Mouse (Mus musculus) brain, embryonic 14.5 days (tissue): Measurements from ENCODE around the gene Canx.

Source experiments
- CTCF ChIP-seq: fragments of 200-500 bp; IDR thresholded peaks from 2 replicates; pipeline ENCODE4 v1.5.1; 2012; ENCODE audit warnings: inconsistent platforms, mild to moderate bottlenecking, moderate library complexity, borderline replicate concordance; ENCODE audit not compliant: insufficient read depth, insufficient read length; ENCODE audit errors: extremely low read depth
- POLR2A ChIP-seq: fragments of 200-500 bp; IDR thresholded peaks from 2 replicates; pipeline ENCODE4 v1.6.1; 2012; ENCODE audit warnings: mild to moderate bottlenecking, inconsistent platforms, borderline replicate concordance; ENCODE audit not compliant: poor library complexity, insufficient read depth, insufficient read length, severe bottlenecking; ENCODE audit errors: extremely low read depth

GRCm38 (mm10) chr11:50263198-50263597 is 62.3 kb downstream of the Canx start:
- TF ChIP-seq CTCF (no peak), POLR2A (no peak)
